Mouse (Mus musculus) layer of hippocampus, adult 11-12 months (tissue): ENCODE data around the gene Reg1.
"Not testable (repeated sequence)": the region's sequence is repeated elsewhere in the genome, so short reads cannot be mapped to it uniquely, and the experiment has no call there.

Experiments used
- DNase-seq: peaks from one replicate; pipeline ENCODE4 v3.0.0; 2022; ENCODE audit warnings: low spot score

Gene Reg1

GRCm38 (mm10) chr6:78422411-78422810 lies at the start of gene Reg1:
Reg1 (plus strand) TSS chr6:78422711.
- not testable (repeated sequence) for DNase-seq

GRCm38 (mm10) chr6:78378765-78379164 lies 43.7 kb upstream of the Reg1 start, which contains the start of gene Reg3d:
Reg3d (minus strand) TSS chr6:78378865.
- no peak for DNase-seq

- no peak for DNase-seq
These were observed 42.1 kb upstream of the Reg1 start, which contains the start of gene Reg3a for GRCm38 (mm10) chr6:78380409-78380808. Reg3a (plus strand) TSS chr6:78380709.

GRCm38 (mm10) chr6:78385609-78386008 lies 36.9 kb upstream of the Reg1 start:
- no peak for DNase-seq

- DNase-seq = not testable (repeated sequence)
These were observed 27.2 kb upstream of the Reg1 start, which contains the start of gene Reg2 for GRCm38 (mm10) chr6:78395323-78395722. Reg2 (plus strand) TSS chr6:78395623.

GRCm38 (mm10) chr6:78425497-78425896 lies 3.0 kb downstream of the Reg1 start:
- no peak for DNase-seq

GRCm38 (mm10) chr6:78447202-78447601 lies 24.7 kb downstream of the Reg1 start:
- no peak for DNase-seq

- no peak for DNase-seq
These were observed 25.9 kb downstream of the Reg1 start for GRCm38 (mm10) chr6:78448409-78448808.

- no peak for DNase-seq
These were observed 30.3 kb downstream of the Reg1 start for GRCm38 (mm10) chr6:78452804-78453203.

GRCm38 (mm10) chr6:78460191-78460825 lies 37.8 kb downstream of the Reg1 start:
- peak; percentile 56 for DNase-seq

- no peak for DNase-seq
These were observed 39.8 kb downstream of the Reg1 start for GRCm38 (mm10) chr6:78462360-78462759.

- no peak for DNase-seq
These were observed 40.8 kb downstream of the Reg1 start for GRCm38 (mm10) chr6:78463266-78463665.

- DNase-seq = no peak
These were observed 46.3 kb downstream of the Reg1 start, which contains the start of gene Reg3g for GRCm38 (mm10) chr6:78468772-78469171. Reg3g (minus strand) TSS chr6:78468872.

- no peak for DNase-seq
These were observed 46.8 kb downstream of the Reg1 start for GRCm38 (mm10) chr6:78469287-78469686.
